Mouse (Mus musculus) heart, adult 8-10 months (tissue): ENCODE results near the gene Ifitm3. TPM values are rescaled to one million over a fixed set of nuclear protein-coding genes. Genes with fewer than 3 reads are reported as not detected.

Experiments used
- DNase-seq: peaks from one replicate; pipeline ENCODE4 v3.0.0; 2022; ENCODE audit warnings: low spot score
- total RNA-seq, 4 experiments: library from RNA; stranded (reverse); gene quantifications; 2 replicates each; pipeline ENCODE4 v1.2.4; 2022

The Ifitm3 gene
- total RNA-seq, 4 experiments from 2014 or later = 83.5 to 104 (median 88.4) TPM

GRCm38 (mm10) chr7:140962733-140963132 is 47.8 kb downstream of the Ifitm3 start:
- DNase-seq = no peak

DNA sequence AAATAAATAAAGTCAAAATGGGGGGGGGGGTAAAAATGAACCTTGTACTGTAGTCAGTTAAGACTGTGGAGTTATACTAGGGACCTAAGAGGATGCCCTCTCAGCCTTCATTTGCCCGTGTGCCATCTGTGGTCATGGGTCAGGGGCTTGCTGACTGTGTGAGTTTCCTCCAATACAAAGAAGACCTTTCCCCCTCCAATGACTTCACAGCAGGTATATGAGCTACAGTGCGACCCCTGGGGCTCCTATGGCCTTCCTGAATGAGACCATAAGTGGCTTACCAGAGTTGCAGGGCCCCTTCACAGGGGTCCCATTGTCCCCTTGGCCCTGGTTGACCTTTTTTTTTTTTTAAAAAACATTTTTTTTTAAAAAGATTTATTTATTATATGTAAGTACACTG is 49.2 kb downstream of the Ifitm3 start:
- no peak for DNase-seq

- DNase-seq = no peak
Observed at GRCm38 (mm10) chr7:140960026-140960425, 50.5 kb downstream of the Ifitm3 start.

Other genes with a start within 250 kb of the Ifitm3 start
- gene Cyp2e1, start 247.0 kb downstream of the Ifitm3 start, total RNA-seq = 1 to 10 TPM; 3.0 to 9.8 (median 4.0) TPM
- under 1 TPM in 1 of 4 experiments, not detected in 3; 0.28 TPM for gene Syce1, start 222.9 kb downstream of the Ifitm3 start, total RNA-seq
- gene Zfp941, start 188.6 kb downstream of the Ifitm3 start, total RNA-seq = under 1 TPM; 0.06 to 0.53 (median 0.30) TPM
- 1 to 10 TPM in 2 of 4 experiments, under 1 TPM in 2; 0.79 to 3.2 (median 1.4) TPM for gene Urah, start 175.8 kb downstream of the Ifitm3 start, total RNA-seq
- gene Scgb1c1, start 165.2 kb downstream of the Ifitm3 start, total RNA-seq = 10 to 100 TPM; 26.3 to 49.2 (median 37.1) TPM
- not detected for gene Odf3, start 163.0 kb downstream of the Ifitm3 start, total RNA-seq
- gene Gm45785, start 154.4 kb downstream of the Ifitm3 start, total RNA-seq = not detected
- gene Ric8a, start 153.8 kb downstream of the Ifitm3 start, total RNA-seq = 10 to 100 TPM; 22.3 to 24.4 (median 23.3) TPM
- 10 to 100 TPM in 1 of 4 experiments, 1 to 10 TPM in 3; 7.9 to 11.8 (median 8.8) TPM for gene Bet1l, start 153.2 kb downstream of the Ifitm3 start, total RNA-seq
- 10 to 100 TPM; 80.4 to 85.4 (median 84.0) TPM for gene Psmd13, start 128.8 kb downstream of the Ifitm3 start, total RNA-seq
- 10 to 100 TPM; 67.8 to 72.6 (median 69.6) TPM for gene Sirt3, start 128.5 kb downstream of the Ifitm3 start, total RNA-seq
- 1,000 to 10,000 TPM; 2,926 to 3,503 (median 3,138) TPM for gene Cox8b, start 110.3 kb downstream of the Ifitm3 start, total RNA-seq
- not detected for gene Nlrp6, start 89.9 kb downstream of the Ifitm3 start, total RNA-seq
- 1 to 10 TPM; 3.8 to 5.3 (median 4.3) TPM for gene Pgghg, start 69.4 kb downstream of the Ifitm3 start, total RNA-seq
- gene Ifitm5, start 60.5 kb downstream of the Ifitm3 start, total RNA-seq = under 1 TPM in 3 of 4 experiments, not detected in 1; 0.35 to 0.72 (median 0.37) TPM
- not detected for gene Gm45717, start 54.8 kb downstream of the Ifitm3 start, total RNA-seq
- gene Ifitm2, start 54.8 kb downstream of the Ifitm3 start, total RNA-seq = 100 to 1,000 TPM in 1 of 4 experiments, 10 to 100 TPM in 3; 86.2 to 101 (median 90.3) TPM
- 1 to 10 TPM; 1.6 to 6.3 (median 5.0) TPM for gene Ifitm1, start 43.5 kb downstream of the Ifitm3 start, total RNA-seq
- gene Ifitm6, start 7.2 kb upstream of the Ifitm3 start, total RNA-seq = 1 to 10 TPM in 1 of 4 experiments, not detected in 3; 4.9 TPM
- gene Gm17387, start 18.4 kb upstream of the Ifitm3 start, total RNA-seq = not detected
- not detected for gene B4galnt4, start 50.3 kb upstream of the Ifitm3 start, total RNA-seq
- under 1 TPM; 0.19 to 0.35 (median 0.27) TPM for gene Pkp3, start 67.4 kb upstream of the Ifitm3 start, total RNA-seq
- 1 to 10 TPM; 4.8 to 6.5 (median 5.6) TPM for gene Sigirr, start 89.8 kb upstream of the Ifitm3 start, total RNA-seq
- gene Ano9, start 107.0 kb upstream of the Ifitm3 start, total RNA-seq = under 1 TPM in 3 of 4 experiments, not detected in 1; 0.08 to 0.41 (median 0.14) TPM
- gene Ptdss2, start 111.6 kb upstream of the Ifitm3 start, total RNA-seq = 10 to 100 TPM; 28.0 to 35.8 (median 29.7) TPM
- gene Rnh1, start 162.1 kb upstream of the Ifitm3 start, total RNA-seq = 10 to 100 TPM; 71.3 to 75.2 (median 72.9) TPM
- gene Hras, start 183.2 kb upstream of the Ifitm3 start, total RNA-seq = 100 to 1,000 TPM in 1 of 4 experiments, 10 to 100 TPM in 3; 81.0 to 107 (median 87.7) TPM
- gene Lrrc56, start 183.4 kb upstream of the Ifitm3 start, total RNA-seq = 1 to 10 TPM; 1.8 to 3.4 (median 3.0) TPM
- gene Lmntd2, start 203.3 kb upstream of the Ifitm3 start, total RNA-seq = not detected
- under 1 TPM in 3 of 4 experiments, not detected in 1; 0.66 to 0.90 (median 0.73) TPM for gene Rassf7, start 205.1 kb upstream of the Ifitm3 start, total RNA-seq
- gene Phrf1, start 218.0 kb upstream of the Ifitm3 start, total RNA-seq = 10 to 100 TPM; 26.2 to 38.2 (median 31.9) TPM